Mouse (Mus musculus) forebrain, embryonic 15.5 days (tissue): ENCODE results near the gene Tceanc2. TPM values are rescaled to one million over a fixed set of nuclear protein-coding genes. Genes with fewer than 3 reads are reported as not detected.

Source experiments
- ATAC-seq: fragments of 200-750 bp; cut with Nextera tagmentation; replicated peaks from 2 replicates; pipeline ENCODE4 v1.8.0; 2017; ENCODE audit warnings: mild to moderate bottlenecking, moderate TSS enrichment, moderate library complexity
- H3K27ac ChIP-seq: fragments of 300-500 bp; sonication (generic); replicated peaks from 2 replicates; pipeline ENCODE4 v1.5.1; 2015; ENCODE audit warnings: mild to moderate bottlenecking, inconsistent platforms
- H3K27me3 ChIP-seq: fragments of 300-500 bp; sonication (generic); 2 replicates; pipeline ENCODE4 v1.6.1; 2015; ENCODE audit warnings: inconsistent platforms
- H3K36me3 ChIP-seq: fragments of 300-500 bp; sonication (generic); 2 replicates; pipeline ENCODE4 v1.6.1; 2015; ENCODE audit warnings: mild to moderate bottlenecking, inconsistent platforms
- H3K4me1 ChIP-seq: fragments of 300-500 bp; sonication (generic); 2 replicates; pipeline ENCODE4 v1.6.1; 2015; ENCODE audit warnings: inconsistent platforms
- H3K4me2 ChIP-seq: fragments of 300-500 bp; sonication (generic); replicated peaks from 2 replicates; pipeline ENCODE4 v1.6.1; 2015; ENCODE audit warnings: mild to moderate bottlenecking, inconsistent platforms
- H3K4me3 ChIP-seq: fragments of 300-500 bp; sonication (generic); 2 replicates; pipeline ENCODE4 v1.5.1; 2015; ENCODE audit warnings: mild to moderate bottlenecking, inconsistent platforms
- H3K9ac ChIP-seq: fragments of 300-500 bp; sonication (generic); replicated peaks from 2 replicates; pipeline ENCODE4 v1.6.1; 2015; ENCODE audit warnings: mild to moderate bottlenecking, inconsistent platforms
- H3K9me3 ChIP-seq: fragments of 300-500 bp; sonication (generic); 2 replicates; pipeline ENCODE4 v1.6.1; 2016; ENCODE audit warnings: inconsistent platforms
- WGBS: fragments of 180-500 bp; shearing (Covaris S2); methylation state at CpG from one replicate; pipeline ENCODE4 v1.1.7; 2015; ENCODE audit warnings: mixed read lengths; 5-methylcytosine and 5-hydroxymethylcytosine counted together
- polyA plus RNA-seq: library from polyadenylated mRNA; unstranded; fragments of >200 nt; fragmentation: Nextera tagmentation; extraction: Ambion mirVana; gene quantifications from 2 replicates; pipeline ENCODE4 v1.2.1, GENCODE M21; 2015

Gene Tceanc2
- polyA plus RNA-seq, 1 experiment from 2014 or later: 45.9 TPM

DNA sequence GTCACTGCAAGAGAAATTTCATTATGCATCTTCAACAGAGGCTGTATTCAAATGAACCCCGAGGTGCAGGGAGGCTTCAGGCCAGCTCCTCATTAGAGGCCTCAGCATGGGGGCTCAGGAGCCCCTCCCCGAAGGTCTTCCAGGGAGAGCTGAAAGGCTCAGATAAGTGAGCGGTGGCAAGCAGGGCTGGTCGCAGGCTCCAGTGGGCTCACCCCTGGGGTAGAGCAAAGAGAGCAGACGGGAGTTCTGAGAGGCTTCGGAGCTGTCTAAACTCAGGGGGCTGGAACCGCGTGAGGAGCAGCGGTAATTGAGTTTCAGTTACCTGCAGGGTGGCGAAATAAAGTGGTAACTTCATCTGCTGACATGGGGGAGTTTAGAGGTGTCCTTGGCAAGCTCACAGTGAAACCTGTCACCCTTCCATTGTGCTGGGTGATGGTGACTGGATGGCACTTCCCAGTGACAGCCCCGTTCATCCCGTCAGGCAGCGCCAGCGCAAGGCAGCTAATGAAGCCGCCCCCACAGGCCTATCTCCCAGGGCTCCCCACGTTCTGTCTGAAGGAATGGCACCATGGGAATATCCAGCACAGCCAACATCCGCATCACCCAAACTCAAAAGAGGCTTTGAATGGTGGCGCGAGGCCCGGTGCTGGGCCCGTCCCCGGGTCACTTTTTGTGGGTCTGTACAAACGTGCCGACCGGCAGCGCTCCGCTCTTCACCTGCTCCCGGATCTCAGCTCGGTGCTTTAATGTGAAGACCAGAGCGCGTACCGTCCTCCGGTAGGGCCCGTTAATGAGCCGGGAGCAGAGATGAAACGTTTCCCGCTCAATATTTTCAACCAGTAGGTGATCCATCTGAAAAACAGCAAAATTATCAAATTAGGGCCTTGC is 39.7 kb downstream of the Tceanc2 start:
- peak overlapping the region; percentile 9; the same call in 1 of the 2 replicates for H3K4me2 ChIP-seq
- ATAC-seq: peak; percentile 47
- H3K27me3 ChIP-seq: no peaks in the 10 kb centered on the region
- no peak overlapping the region for H3K4me3 ChIP-seq
- no peak overlapping the region for H3K9ac ChIP-seq
- H3K36me3 ChIP-seq: no peaks in the 10 kb centered on the region
- no peaks in the 10 kb centered on the region for H3K9me3 ChIP-seq
- WGBS: 12% methylated on average over 37 of the region's 37 CpGs
- H3K27ac ChIP-seq: peak overlapping the region; percentile 46
- peaks cover 28% of the 10 kb centered on the region for H3K4me1 ChIP-seq

DNA sequence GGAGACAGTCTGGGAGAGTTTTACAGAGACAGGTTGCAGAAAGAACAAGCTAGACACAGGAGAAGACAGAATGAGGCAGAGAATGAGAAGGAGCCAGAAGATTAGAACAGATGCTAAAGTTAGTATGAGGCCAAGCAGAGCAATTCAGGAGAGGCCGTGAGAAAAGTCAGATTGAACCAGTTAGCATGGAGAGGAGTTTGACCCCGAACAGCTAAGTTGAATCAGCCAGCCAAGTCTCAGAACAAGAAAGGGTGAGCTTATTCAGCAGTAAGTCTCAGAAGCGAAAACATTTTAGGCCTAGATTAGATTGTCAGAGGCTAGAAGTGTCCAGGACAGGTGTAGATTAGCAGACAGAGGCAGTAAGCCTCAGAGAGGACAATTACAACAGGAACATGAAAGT is 42.4 kb downstream of the Tceanc2 start:
- Histone ChIP-seq H3K4me2 (no peak overlapping the region), H3K9ac (no peak overlapping the region), H3K9me3 (no peaks in the 10 kb centered on the region), H3K27ac (no peak overlapping the region), H3K4me1 (peaks cover 28% of the 10 kb centered on the region), H3K4me3 (no peak overlapping the region), H3K27me3 (no peaks in the 10 kb centered on the region), H3K36me3 (no peaks in the 10 kb centered on the region)
- ATAC-seq: no peak
- WGBS: 59% methylated on average over 3 of the region's 3 CpGs

DNA sequence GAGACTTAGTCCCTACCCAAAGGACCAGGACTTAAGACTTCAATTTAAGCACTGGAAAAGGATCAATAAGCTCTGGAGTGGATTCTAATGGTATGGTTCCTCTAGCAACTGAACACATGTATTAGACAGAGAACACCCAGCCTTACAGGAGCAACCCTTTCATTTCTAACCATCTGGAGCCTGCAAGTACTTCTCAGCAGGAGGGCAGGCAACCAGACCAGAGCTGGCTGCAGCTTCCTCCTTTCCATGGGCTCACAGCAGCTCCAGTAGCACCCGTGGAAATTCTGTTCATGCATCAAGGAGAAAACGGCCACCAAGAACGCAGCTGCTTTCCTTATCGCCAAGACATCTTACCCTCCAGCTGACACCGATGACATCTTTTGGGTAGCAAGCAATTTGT is 43.3 kb downstream of the Tceanc2 start:
- Histone ChIP-seq H3K9ac (no peak overlapping the region), H3K4me2 (no peak overlapping the region), H3K4me1 (peaks cover 27% of the 10 kb centered on the region), H3K36me3 (no peaks in the 10 kb centered on the region), H3K9me3 (no peaks in the 10 kb centered on the region), H3K27ac (no peak overlapping the region), H3K4me3 (no peak overlapping the region), H3K27me3 (no peaks in the 10 kb centered on the region)
- no peak for ATAC-seq
- WGBS: 82% methylated on average over 5 of the region's 5 CpGs

DNA sequence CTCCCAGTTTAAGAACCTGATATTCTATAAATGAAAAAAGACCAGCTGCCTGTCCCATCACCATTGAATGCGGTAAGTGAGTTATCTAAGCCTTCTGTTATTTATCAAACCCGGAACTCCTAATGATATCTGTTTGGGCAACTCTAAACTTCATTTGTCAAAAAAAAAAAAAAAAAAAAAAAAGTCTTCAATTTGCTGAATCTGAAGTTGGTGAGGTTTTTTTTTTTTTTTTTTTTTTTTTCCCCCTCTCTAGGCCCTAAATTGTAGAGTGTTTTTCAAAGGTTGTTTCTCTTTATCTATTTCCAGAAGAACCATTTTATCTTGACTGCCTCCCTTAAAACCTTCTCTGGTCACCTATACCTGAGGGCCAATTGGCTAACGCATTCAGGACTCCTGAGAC is 44.0 kb downstream of the Tceanc2 start:
- Histone ChIP-seq H3K4me2 (no peak overlapping the region), H3K4me1 (peaks cover 19% of the 10 kb centered on the region), H3K4me3 (no peak overlapping the region), H3K27ac (no peak overlapping the region), H3K27me3 (no peaks in the 10 kb centered on the region), H3K9me3 (no peaks in the 10 kb centered on the region), H3K9ac (no peak overlapping the region), H3K36me3 (no peaks in the 10 kb centered on the region)
- ATAC-seq: no peak
- WGBS: 94% methylated on average over 3 of the region's 3 CpGs

DNA sequence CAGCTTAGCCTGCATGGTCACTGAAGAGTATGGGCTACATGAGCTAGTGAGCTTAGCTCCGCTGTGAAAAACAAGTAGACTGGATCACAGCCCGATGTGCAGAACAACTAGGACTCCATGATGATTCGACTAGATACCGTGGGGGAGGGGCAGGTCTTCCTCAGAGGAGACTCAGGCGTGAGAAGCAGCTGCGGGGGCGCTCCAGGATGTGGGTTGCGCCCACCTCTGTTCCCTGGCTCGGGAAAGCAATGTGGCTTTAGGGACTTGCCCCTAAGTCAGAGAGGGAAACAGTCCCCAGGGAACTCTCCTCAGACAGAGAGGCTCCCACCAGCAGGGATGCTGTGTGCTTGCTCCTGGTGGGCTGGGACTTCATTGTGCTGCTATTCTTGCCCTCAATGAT is 48.4 kb downstream of the Tceanc2 start:
- Histone ChIP-seq H3K4me1 (peaks cover 11% of the 10 kb centered on the region), H3K4me2 (no peak overlapping the region), H3K27ac (no peak overlapping the region), H3K4me3 (no peak overlapping the region), H3K9me3 (no peaks in the 10 kb centered on the region), H3K9ac (no peak overlapping the region), H3K27me3 (no peaks in the 10 kb centered on the region), H3K36me3 (no peaks in the 10 kb centered on the region)
- 40% methylated on average over 9 of the region's 9 CpGs for WGBS
- ATAC-seq: no peak

DNA sequence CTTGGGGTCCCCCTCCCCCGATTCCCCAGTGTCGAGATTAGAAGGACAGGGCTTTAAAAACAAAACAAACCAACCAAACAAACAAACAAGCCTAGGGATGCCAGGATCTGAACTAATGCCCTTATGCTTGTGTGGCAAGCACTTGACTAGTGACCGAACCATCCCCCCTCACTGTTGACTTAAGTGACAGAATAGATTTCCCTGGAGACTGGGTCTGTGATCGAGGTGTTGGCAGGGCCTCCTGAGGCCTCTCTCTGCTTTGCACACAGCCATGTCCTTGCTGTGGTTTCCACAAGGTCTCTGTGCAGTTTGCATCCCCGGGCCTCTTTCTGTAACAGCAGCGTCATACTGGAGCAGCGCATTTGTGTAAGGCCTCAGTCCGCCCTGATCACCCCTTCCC is 49.5 kb downstream of the Tceanc2 start:
- Histone ChIP-seq H3K9me3 (no peaks in the 10 kb centered on the region), H3K27me3 (no peaks in the 10 kb centered on the region), H3K4me3 (no peak overlapping the region), H3K4me2 (no peak overlapping the region), H3K9ac (no peak overlapping the region), H3K36me3 (no peaks in the 10 kb centered on the region), H3K27ac (no peak overlapping the region), H3K4me1 (peaks cover 11% of the 10 kb centered on the region)
- no peak for ATAC-seq
- WGBS: 80% methylated on average over 8 of the region's 8 CpGs

DNA sequence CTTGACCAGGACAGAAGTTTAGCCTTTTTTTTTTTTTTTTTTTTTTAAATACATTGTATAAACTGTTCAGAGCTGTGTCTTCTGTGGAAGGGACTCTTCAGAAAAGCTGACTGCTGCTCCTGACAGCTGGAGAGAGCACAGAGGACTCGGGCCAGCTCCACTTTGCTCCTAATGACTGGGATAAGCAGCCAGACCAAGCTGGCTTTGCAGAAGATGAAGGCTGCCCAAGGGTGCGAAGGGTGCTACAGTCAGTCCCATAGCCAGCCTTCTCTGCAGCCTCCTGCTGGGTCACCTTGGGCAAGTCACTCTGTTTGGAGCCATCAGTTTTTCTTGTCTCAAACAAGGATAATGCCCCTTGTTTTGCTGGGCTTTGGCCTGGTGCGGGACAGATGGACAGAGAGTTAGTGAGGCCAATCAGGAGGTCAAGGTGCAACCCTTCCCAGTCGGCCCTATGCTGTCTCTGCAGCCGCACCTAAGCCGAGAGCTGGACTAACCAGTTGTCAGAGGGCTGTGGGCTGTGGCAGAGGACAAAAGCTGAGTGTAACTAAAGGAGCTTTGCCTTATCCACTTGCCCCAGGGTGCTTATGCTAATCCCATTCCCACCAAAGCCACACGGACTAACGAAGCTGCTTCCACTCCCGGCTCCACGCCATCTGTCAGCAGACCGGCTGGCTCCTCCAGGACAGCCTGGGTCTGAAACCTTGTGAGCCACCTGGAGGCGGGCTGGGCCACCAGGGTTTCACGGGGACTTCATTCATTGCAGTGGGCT is 50.8 kb downstream of the Tceanc2 start:
- Histone ChIP-seq H3K36me3 (no peaks in the 10 kb centered on the region), H3K9ac (no peak overlapping the region), H3K9me3 (no peaks in the 10 kb centered on the region), H3K4me1 (peaks cover 11% of the 10 kb centered on the region), H3K4me3 (no peak overlapping the region), H3K27me3 (no peaks in the 10 kb centered on the region), H3K27ac (no peak overlapping the region), H3K4me2 (no peak overlapping the region)
- 0 out of 2 replicates have a peak, but pooled peaks have one; percentile 53 for ATAC-seq
- WGBS: 14% methylated on average over 13 of the region's 13 CpGs

DNA sequence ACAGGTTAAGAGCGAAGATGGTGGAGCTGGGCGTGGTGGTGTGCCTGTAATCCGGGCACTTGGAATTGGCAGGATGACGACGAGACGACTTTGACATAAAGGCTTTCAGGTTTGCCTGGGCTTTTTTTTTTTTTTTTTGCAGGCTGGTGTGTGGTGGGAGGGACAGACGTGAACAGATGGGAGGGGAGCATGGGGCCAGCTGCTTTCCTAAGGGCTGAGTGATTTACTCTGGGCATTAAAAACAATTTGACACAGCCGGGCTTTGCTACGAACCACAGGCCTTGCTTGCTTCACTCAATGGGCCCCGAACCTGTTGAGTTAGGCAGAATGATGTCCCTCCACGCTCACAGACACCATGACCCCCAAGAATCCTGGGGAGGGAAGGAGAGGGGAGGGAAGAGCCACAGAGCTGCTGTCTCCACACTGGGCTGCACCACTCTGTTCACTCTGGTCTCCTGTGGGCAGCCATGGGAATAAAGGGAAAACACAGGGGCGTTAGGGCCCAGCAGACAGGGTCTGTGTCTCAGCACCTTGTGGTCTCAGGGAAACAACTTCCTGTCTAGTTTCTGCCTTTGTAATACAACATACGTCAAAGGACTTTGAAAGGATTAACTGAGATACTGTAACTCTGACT is 51.9 kb downstream of the Tceanc2 start:
- ATAC-seq: no peak
- Histone ChIP-seq H3K4me3 (no peak overlapping the region), H3K9me3 (no peaks in the 10 kb centered on the region), H3K9ac (no peak overlapping the region), H3K36me3 (no peaks in the 10 kb centered on the region), H3K27ac (no peak overlapping the region), H3K27me3 (no peaks in the 10 kb centered on the region), H3K4me1 (peaks cover 11% of the 10 kb centered on the region), H3K4me2 (no peak overlapping the region)
- WGBS: 40% methylated on average over 13 of the region's 13 CpGs

DNA sequence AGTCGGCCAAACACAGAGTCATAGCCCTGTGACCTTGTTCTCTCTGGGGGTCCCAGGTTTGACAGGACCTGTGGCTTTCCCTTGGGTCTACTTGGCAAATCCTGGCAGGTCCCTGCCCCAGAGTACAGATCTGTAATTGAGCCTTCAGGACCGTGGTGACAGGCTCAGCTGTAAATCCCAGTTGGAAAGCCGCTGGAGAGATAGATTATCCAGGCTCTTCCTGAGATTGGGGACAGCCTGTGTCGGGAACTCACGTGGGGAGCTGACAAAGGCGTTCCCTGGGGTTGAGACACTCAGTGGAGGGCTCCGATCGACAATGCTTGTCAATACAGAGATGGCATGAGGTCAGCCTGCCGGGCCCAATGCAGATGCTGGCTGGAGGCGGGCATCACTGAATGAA is 52.5 kb downstream of the Tceanc2 start:
- Histone ChIP-seq H3K4me1 (peaks cover 14% of the 10 kb centered on the region), H3K9me3 (no peaks in the 10 kb centered on the region), H3K9ac (no peak overlapping the region), H3K4me2 (no peak overlapping the region), H3K36me3 (no peaks in the 10 kb centered on the region), H3K4me3 (no peak overlapping the region), H3K27ac (no peak overlapping the region), H3K27me3 (no peaks in the 10 kb centered on the region)
- ATAC-seq: no peak
- WGBS: 58% methylated on average over 10 of the region's 10 CpGs

DNA sequence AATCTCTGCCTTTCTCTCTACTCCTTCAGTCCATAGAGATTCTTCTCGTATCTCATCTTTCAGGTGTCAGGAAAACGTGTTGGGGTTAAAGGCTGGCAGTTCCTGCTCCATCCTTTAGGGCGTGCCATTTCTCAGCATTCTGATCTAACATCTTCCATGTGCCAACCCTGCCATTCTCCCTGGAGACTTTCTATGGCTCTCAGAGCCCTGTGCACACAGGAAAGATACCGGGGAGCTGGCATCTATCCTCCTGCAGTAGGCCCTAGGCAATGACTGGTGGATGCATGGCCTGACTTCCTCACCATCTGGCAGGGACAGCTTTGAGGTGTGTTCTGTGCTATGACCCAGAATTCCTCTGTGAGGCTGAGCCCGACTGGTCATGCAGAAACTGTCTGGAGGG is 53.8 kb downstream of the Tceanc2 start:
- Histone ChIP-seq H3K27me3 (no peaks in the 10 kb centered on the region), H3K4me2 (no peak overlapping the region), H3K4me3 (no peak overlapping the region), H3K9me3 (no peaks in the 10 kb centered on the region), H3K27ac (no peak overlapping the region), H3K4me1 (peaks cover 14% of the 10 kb centered on the region), H3K36me3 (no peaks in the 10 kb centered on the region), H3K9ac (no peak overlapping the region)
- WGBS: 55% methylated on average over 5 of the region's 5 CpGs
- no peak for ATAC-seq

DNA sequence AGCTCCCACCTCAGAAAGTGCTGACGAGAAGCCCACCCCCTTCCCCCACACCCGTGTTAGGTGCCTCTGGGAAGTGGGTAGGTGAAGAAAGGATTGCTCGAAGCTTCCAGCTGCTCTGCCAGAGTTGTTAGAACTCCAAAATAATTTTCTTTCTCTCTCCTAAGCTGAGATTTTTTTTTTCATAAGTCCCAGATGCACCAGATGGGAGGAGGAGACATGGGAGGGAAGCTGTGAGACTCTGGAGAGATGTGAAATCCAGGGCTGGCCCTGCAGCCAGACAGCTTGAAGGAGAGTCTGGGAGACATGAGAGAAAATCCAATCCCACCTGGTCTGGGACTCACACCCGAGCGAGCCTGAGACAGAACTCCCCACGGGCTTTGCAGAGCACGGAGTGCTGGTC is 54.5 kb downstream of the Tceanc2 start:
- H3K27me3 ChIP-seq: no peaks in the 10 kb centered on the region
- no peak overlapping the region for H3K9ac ChIP-seq
- ATAC-seq: no peak
- peaks cover 14% of the 10 kb centered on the region for H3K4me1 ChIP-seq
- no peak overlapping the region for H3K4me3 ChIP-seq
- H3K4me2 ChIP-seq: no peak overlapping the region
- H3K27ac ChIP-seq: no peak overlapping the region
- 71% methylated on average over 7 of the region's 7 CpGs for WGBS
- H3K36me3 ChIP-seq: no peaks in the 10 kb centered on the region
- no peaks in the 10 kb centered on the region for H3K9me3 ChIP-seq
